Mouse (Mus musculus) hindbrain, embryonic 13.5 days (tissue): ENCODE measurements around the gene Adamtsl1. TPM values are rescaled to one million over a fixed set of nuclear protein-coding genes. Genes with fewer than 3 reads are reported as not detected.
A peak's percentile ranks its signal among the peaks of the same experiment; 100 is the strongest.

Experiments used
- ATAC-seq: fragments of 200-750 bp; cut with Nextera tagmentation; 2 replicates; pipeline ENCODE4 v1.8.0; 2017; ENCODE audit warnings: moderate TSS enrichment; ENCODE audit not compliant: low FRiP score
- H3K27ac ChIP-seq: fragments of 300-500 bp; sonication (generic); 2 replicates; pipeline ENCODE4 v1.5.1; 2015; ENCODE audit warnings: inconsistent platforms, mild to moderate bottlenecking, moderate library complexity
- H3K27me3 ChIP-seq: fragments of 300-500 bp; sonication (generic); 2 replicates; pipeline ENCODE4 v1.6.1; 2015; ENCODE audit warnings: mild to moderate bottlenecking, inconsistent platforms
- H3K36me3 ChIP-seq: fragments of 300-500 bp; sonication (generic); 2 replicates; pipeline ENCODE4 v1.6.1; 2015; ENCODE audit warnings: mild to moderate bottlenecking, inconsistent platforms
- H3K4me1 ChIP-seq: fragments of 300-500 bp; sonication (generic); replicated peaks from 2 replicates; pipeline ENCODE4 v1.6.1; 2015; ENCODE audit warnings: inconsistent platforms
- H3K4me2 ChIP-seq: fragments of 300-500 bp; sonication (generic); 2 replicates; pipeline ENCODE4 v1.6.1; 2015; ENCODE audit warnings: inconsistent platforms, mild to moderate bottlenecking, moderate library complexity
- H3K4me3 ChIP-seq: fragments of 300-500 bp; sonication (generic); 2 replicates; pipeline ENCODE4 v1.5.1; 2015; ENCODE audit warnings: mild to moderate bottlenecking, inconsistent platforms
- H3K9ac ChIP-seq: fragments of 300-500 bp; sonication (generic); 2 replicates; pipeline ENCODE4 v1.6.1; 2015; ENCODE audit warnings: mild to moderate bottlenecking, inconsistent platforms
- H3K9me3 ChIP-seq: fragments of 300-500 bp; sonication (generic); 2 replicates; pipeline ENCODE4 v1.6.1; 2016; ENCODE audit warnings: inconsistent platforms
- WGBS: fragments of 180-500 bp; shearing (Covaris S2); methylation state at CpG from one replicate; pipeline ENCODE4 v1.1.7; 2015; 5-methylcytosine and 5-hydroxymethylcytosine counted together
- polyA plus RNA-seq: library from polyadenylated mRNA; unstranded; fragments of >200 nt; fragmentation: Nextera tagmentation; extraction: Ambion mirVana; gene quantifications from 2 replicates; pipeline ENCODE4 v1.2.1, GENCODE M21; 2015

Adamtsl1 gene
- polyA plus RNA-seq, 1 experiment from 2014 or later, result 11.6 TPM

DNA sequence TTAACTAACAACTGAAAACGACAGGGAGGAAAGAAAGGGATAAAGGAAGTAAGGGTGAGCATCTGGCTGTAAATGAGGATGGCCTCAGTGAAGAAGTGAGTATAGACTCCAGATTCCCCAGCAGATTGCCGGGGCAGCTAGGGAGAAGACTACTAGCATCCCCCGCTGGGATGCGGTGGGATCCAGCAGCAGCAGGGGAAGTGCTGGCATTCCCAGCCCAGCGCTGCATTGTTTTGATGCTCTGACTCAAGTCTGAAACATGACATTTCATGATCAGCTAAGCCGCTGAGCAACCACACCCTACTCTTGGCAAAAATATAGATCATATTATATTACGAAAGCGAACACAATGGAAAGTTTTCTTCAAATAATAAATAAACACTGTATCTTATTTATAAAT, 526.9 kb downstream of the Adamtsl1 start:
- Histone ChIP-seq H3K4me3 (no peak overlapping the region), H3K36me3 (no peaks in the 10 kb centered on the region), H3K9me3 (no peaks in the 10 kb centered on the region), H3K27ac (no peak overlapping the region), H3K4me2 (no peak overlapping the region), H3K9ac (no peak overlapping the region), H3K4me1 (peaks cover 8% of the 10 kb centered on the region; the same call in 1 of the 2 replicates), H3K27me3 (no peaks in the 10 kb centered on the region)
- 40% methylated on average over 8 of the region's 8 CpGs for WGBS
- ATAC-seq, result no peak

GRCm38 (mm10) chr4:86045448-86045847, 531.5 kb downstream of the Adamtsl1 start:
- Histone ChIP-seq H3K9me3 (no peaks in the 10 kb centered on the region), H3K4me3 (no peak overlapping the region), H3K27me3 (no peaks in the 10 kb centered on the region), H3K36me3 (no peaks in the 10 kb centered on the region), H3K4me2 (no peak overlapping the region), H3K9ac (no peak overlapping the region), H3K4me1 (peaks cover 9% of the 10 kb centered on the region; the same call in 1 of the 2 replicates), H3K27ac (no peak overlapping the region)
- WGBS, result 81% methylated on average over 6 of the region's 6 CpGs
- ATAC-seq, result no peak

DNA sequence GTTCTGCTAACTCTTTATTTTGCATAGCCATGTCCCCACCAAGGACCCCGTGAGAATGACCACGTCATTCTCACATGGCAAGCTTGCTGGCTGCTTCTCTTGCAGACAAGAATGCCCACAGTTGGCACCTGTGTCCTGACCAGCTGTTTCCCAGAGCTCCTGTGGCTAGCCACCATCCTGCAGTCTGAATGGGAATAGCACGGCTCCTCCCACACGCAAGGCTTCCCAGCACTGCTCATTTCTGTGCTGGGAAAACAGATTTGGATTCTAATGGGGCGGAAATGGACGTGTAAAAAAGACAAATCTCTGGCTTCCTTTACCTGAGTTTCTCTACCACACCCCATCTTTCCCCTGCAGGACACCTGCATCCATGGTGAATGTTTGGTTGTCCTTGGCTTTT, 531.9 kb downstream of the Adamtsl1 start:
- WGBS, result 50% methylated on average over 6 of the region's 6 CpGs
- H3K4me1 ChIP-seq, result peaks cover 7% of the 10 kb centered on the region; the same call in 1 of the 2 replicates
- no peaks in the 10 kb centered on the region for H3K9me3 ChIP-seq
- H3K27ac ChIP-seq, result no peak overlapping the region
- no peaks in the 10 kb centered on the region for H3K27me3 ChIP-seq
- peak; percentile 54; the same call in 1 of the 2 replicates for ATAC-seq
- H3K9ac ChIP-seq, result no peak overlapping the region
- no peak overlapping the region for H3K4me3 ChIP-seq
- H3K4me2 ChIP-seq, result no peak overlapping the region
- no peaks in the 10 kb centered on the region for H3K36me3 ChIP-seq

DNA sequence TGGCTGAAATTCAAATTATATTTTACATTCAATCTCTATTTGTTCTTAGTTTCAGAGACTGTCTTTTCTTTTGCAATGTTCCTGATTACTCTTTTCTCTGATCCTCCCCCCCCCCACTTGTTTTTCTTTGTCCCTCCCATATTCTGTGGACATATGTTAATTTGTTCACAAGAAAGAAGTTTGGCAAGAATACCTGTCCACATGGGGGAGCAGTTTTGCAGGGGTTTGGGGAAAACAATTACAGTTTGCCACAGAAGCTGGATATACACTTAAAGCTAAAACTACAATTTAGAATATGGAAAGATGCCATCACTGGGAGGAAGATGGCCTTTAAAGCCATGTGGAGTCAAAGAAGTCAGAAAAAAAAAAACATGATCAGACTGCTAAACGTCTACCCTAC, 532.9 kb downstream of the Adamtsl1 start:
- 72% methylated on average over 1 of the region's 1 CpGs for WGBS
- H3K27me3 ChIP-seq, result no peaks in the 10 kb centered on the region

GRCm38 (mm10) chr4:86053487-86054237, 539.7 kb downstream of the Adamtsl1 start:
- peak overlapping the region; percentile 65 for H3K4me2 ChIP-seq
- H3K36me3 ChIP-seq, result no peaks in the 10 kb centered on the region
- peak; percentile 98 for ATAC-seq
- H3K9me3 ChIP-seq, result no peaks in the 10 kb centered on the region
- H3K9ac ChIP-seq, result peak overlapping the region; percentile 72
- peak overlapping the region; percentile 51 for H3K4me3 ChIP-seq
- under 1% methylated on average over 20 of the region's 20 CpGs for WGBS
- H3K4me1 ChIP-seq, result peaks cover 9% of the 10 kb centered on the region
- 0 out of 2 replicates have a peak, but pooled peaks cover 3% of the 10 kb centered on the region for H3K27me3 ChIP-seq
- peak overlapping the region; percentile 81 for H3K27ac ChIP-seq

More for the DNA sequence above, 532.9 kb downstream of the Adamtsl1 start:
- Histone ChIP-seq H3K9me3 (no peaks in the 10 kb centered on the region), H3K4me2 (no peak overlapping the region), H3K27ac (no peak overlapping the region), H3K36me3 (no peaks in the 10 kb centered on the region), H3K9ac (no peak overlapping the region), H3K4me3 (no peak overlapping the region), H3K4me1 (peaks cover 6% of the 10 kb centered on the region; the same call in 1 of the 2 replicates)
- no peak for ATAC-seq

GRCm38 (mm10) chr4:86060614-86061013, 546.6 kb downstream of the Adamtsl1 start:
- no peak overlapping the region for H3K4me3 ChIP-seq
- 84% methylated on average over 4 of the region's 4 CpGs for WGBS
- ATAC-seq, result no peak
- H3K27me3 ChIP-seq, result no peaks in the 10 kb centered on the region
- H3K4me2 ChIP-seq, result no peak overlapping the region
- no peak overlapping the region for H3K9ac ChIP-seq
- no peaks in the 10 kb centered on the region for H3K36me3 ChIP-seq
- H3K4me1 ChIP-seq, result no peaks in the 10 kb centered on the region
- no peaks in the 10 kb centered on the region for H3K9me3 ChIP-seq
- no peak overlapping the region for H3K27ac ChIP-seq

- H3K27me3 ChIP-seq, result no peaks in the 10 kb centered on the region
- no peak overlapping the region for H3K4me2 ChIP-seq
- no peak overlapping the region for H3K4me3 ChIP-seq
- H3K4me1 ChIP-seq, result peaks cover 20% of the 10 kb centered on the region
- H3K9me3 ChIP-seq, result no peaks in the 10 kb centered on the region
- WGBS, result 86% methylated on average over 5 of the region's 5 CpGs
- H3K27ac ChIP-seq, result peak overlapping the region; percentile 62
- ATAC-seq, result no peak
- H3K36me3 ChIP-seq, result no peaks in the 10 kb centered on the region
- H3K9ac ChIP-seq, result no peak overlapping the region
These were observed 554.4 kb downstream of the Adamtsl1 start for GRCm38 (mm10) chr4:86068376-86068775.

DNA sequence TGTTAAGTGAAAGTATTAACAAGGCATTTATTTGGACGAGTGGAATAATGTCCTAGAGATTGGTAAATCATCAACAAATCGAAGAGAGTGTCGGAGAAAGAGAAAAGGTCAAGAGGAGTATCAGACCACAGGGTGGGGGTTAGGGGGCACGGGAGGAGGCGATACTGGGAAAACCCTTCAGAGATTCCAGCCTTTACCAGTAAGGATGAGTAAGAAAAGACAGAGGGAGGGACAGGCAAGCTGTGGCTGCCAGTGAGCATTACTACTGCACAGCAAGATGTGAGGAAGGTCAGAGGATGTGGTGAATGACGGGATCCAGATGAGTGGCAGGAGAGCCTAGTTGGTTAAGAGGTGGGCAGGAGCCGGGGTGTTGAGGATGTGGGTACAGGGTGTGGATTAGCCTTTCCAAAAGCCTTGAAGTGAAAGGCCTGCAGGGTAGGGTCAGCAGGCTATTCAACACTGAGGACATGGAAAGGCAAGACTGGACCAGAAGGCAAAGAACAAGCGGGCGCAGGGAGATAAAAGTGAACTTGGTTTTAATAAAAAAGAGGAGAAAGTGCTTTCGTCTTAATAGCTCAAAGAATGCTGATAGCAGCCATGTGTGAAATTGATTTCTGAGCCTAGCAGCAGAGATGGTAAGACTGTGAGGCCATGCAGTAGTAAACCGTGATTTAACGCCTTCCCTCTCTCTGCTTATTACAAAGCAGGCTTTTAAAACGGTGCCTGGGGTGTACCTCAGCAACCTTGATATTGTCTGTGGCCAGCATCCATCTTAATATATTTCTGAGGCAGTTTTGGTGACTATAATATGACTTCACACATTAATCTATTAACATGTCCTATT, 555.1 kb downstream of the Adamtsl1 start:
- ATAC-seq, result peak; percentile 89
- Histone ChIP-seq H3K27me3 (no peaks in the 10 kb centered on the region), H3K9ac (no peak overlapping the region), H3K4me3 (no peak overlapping the region), H3K36me3 (no peaks in the 10 kb centered on the region), H3K27ac (peak overlapping the region; percentile 62), H3K9me3 (no peaks in the 10 kb centered on the region), H3K4me1 (peaks cover 20% of the 10 kb centered on the region), H3K4me2 (no peak overlapping the region)
- WGBS, result 51% methylated on average over 13 of the region's 13 CpGs

GRCm38 (mm10) chr4:86074871-86075270, 560.9 kb downstream of the Adamtsl1 start:
- no peaks in the 10 kb centered on the region for H3K27me3 ChIP-seq
- peaks cover 7% of the 10 kb centered on the region; the same call in 1 of the 2 replicates for H3K4me1 ChIP-seq
- H3K36me3 ChIP-seq, result no peaks in the 10 kb centered on the region
- 35% methylated on average over 1 of the region's 1 CpGs for WGBS
- H3K4me2 ChIP-seq, result no peak overlapping the region
- no peak overlapping the region for H3K4me3 ChIP-seq
- ATAC-seq, result no peak
- H3K9me3 ChIP-seq, result no peaks in the 10 kb centered on the region
- no peak overlapping the region for H3K9ac ChIP-seq
- no peak overlapping the region for H3K27ac ChIP-seq

DNA sequence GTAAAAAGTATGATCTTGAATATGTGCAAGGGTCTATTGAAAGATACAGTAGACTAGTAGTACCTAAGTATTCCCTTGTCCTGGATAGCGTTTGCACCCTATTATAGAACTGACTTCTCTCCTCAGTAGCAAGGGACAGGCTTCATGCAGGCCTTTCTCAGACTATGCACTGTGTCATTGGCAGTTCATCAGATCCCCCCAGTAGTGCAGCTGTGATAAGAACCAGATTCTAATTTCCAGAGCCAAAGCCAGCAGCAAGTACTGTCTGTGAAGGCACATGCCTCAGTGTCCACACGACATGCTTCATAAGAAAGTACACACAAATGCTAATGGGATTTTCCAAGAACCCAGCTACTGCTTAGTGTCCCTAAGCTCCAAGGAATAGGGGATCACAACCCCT, 563.4 kb downstream of the Adamtsl1 start:
- H3K4me1 ChIP-seq, result no peaks in the 10 kb centered on the region
- no peaks in the 10 kb centered on the region for H3K9me3 ChIP-seq
- no peak overlapping the region for H3K4me2 ChIP-seq
- WGBS, result 92% methylated on average over 2 of the region's 2 CpGs
- ATAC-seq, result no peak
- H3K4me3 ChIP-seq, result no peak overlapping the region
- H3K9ac ChIP-seq, result no peak overlapping the region
- H3K27ac ChIP-seq, result no peak overlapping the region
- H3K36me3 ChIP-seq, result no peaks in the 10 kb centered on the region
- no peaks in the 10 kb centered on the region for H3K27me3 ChIP-seq

GRCm38 (mm10) chr4:86077854-86078253, 563.9 kb downstream of the Adamtsl1 start:
- ATAC-seq, result no peak

GRCm38 (mm10) chr4:86087508-86087907, 573.5 kb downstream of the Adamtsl1 start:
- ATAC-seq, result no peak
- no peaks in the 10 kb centered on the region for H3K9me3 ChIP-seq
- no peaks in the 10 kb centered on the region for H3K4me1 ChIP-seq
- no peak overlapping the region for H3K4me2 ChIP-seq
- no peak overlapping the region for H3K27ac ChIP-seq
- no peaks in the 10 kb centered on the region for H3K36me3 ChIP-seq
- H3K4me3 ChIP-seq, result no peak overlapping the region
- 93% methylated on average over 5 of the region's 5 CpGs for WGBS
- H3K27me3 ChIP-seq, result no peaks in the 10 kb centered on the region
- H3K9ac ChIP-seq, result no peak overlapping the region

More at GRCm38 (mm10) chr4:86077854-86078253, 563.9 kb downstream of the Adamtsl1 start:
- H3K27me3 ChIP-seq, result no peaks in the 10 kb centered on the region
- no peaks in the 10 kb centered on the region for H3K9me3 ChIP-seq
- no peak overlapping the region for H3K4me3 ChIP-seq
- WGBS, result 72% methylated on average over 3 of the region's 3 CpGs
- no peaks in the 10 kb centered on the region for H3K4me1 ChIP-seq
- H3K9ac ChIP-seq, result no peak overlapping the region
- H3K4me2 ChIP-seq, result no peak overlapping the region
- no peaks in the 10 kb centered on the region for H3K36me3 ChIP-seq
- no peak overlapping the region for H3K27ac ChIP-seq
